17 mouse cellular contexts compared by ENCODE assay signal in genomic region chr2:31252167-31252566, GRCm38 (mm10). TPM values are rescaled to one million over a fixed set of nuclear protein-coding genes. Genes with fewer than 3 reads are reported as not detected.
DNase-seq lines count a peak whose midpoint lies in the region; ATAC-seq and TF ChIP-seq lines count a peak whose summit lies in the region.
"Had no signal": no experiment of that assay in that cellular context is flagged by ENCODE, and none has a peak within 500 bp of the region (broad histone marks: within the 10 kb centered on the region; RNA-seq: fewer than 3 reads in every experiment).

No protein-coding gene starts in this region.

- no peak overlapping the region for H3K4me3 ChIP-seq in intestine, postnatal 0 days (ENCODE audit: low read depth, low read length)
- no peak overlapping the region for H3K4me3 ChIP-seq in embryonic facial prominence, embryonic 10.5 days
- H3K4me3 ChIP-seq: embryonic facial prominence, embryonic 13.5 days; forebrain, embryonic 13.5 days; heart, embryonic 12.5 days; hindbrain, embryonic 10.5 days; hindbrain, embryonic 15.5 days had no signal

- no peak overlapping the region for H3K4me2 ChIP-seq in intestine, postnatal 0 days (replicated peaks; ENCODE audit: low read depth)
- H3K4me2 ChIP-seq: embryonic facial prominence, embryonic 13.5 days; forebrain, embryonic 13.5 days; heart, embryonic 12.5 days; hindbrain, embryonic 15.5 days had no signal

- H3K9me3 ChIP-seq in intestine, postnatal 0 days (ENCODE audit: control insufficient read depth) = no peaks in the 10 kb centered on the region
- H3K9me3 ChIP-seq in embryonic facial prominence, embryonic 10.5 days = no peaks in the 10 kb centered on the region
- H3K9me3 ChIP-seq: embryonic facial prominence, embryonic 13.5 days; forebrain, embryonic 13.5 days; heart, embryonic 12.5 days; hindbrain, embryonic 10.5 days; hindbrain, embryonic 15.5 days had no signal

- no peaks in the 10 kb centered on the region; the same call in 1 of the 2 replicates for H3K36me3 ChIP-seq in intestine, postnatal 0 days (ENCODE audit: control insufficient read depth, insufficient read depth)
- H3K36me3 ChIP-seq in embryonic facial prominence, embryonic 10.5 days (replicated peaks) = peaks cover 46% of the 10 kb centered on the region
- H3K36me3 ChIP-seq: hindbrain, embryonic 15.5 days had no signal

- peak; percentile 16 for DNase-seq in cerebellum, adult 9-11 months
- peak; percentile 88 for DNase-seq in kidney, adult 9 months
- peak; percentile 55 to 86 for DNase-seq in kidney, postnatal 25 days
- DNase-seq in embryonic facial prominence, embryonic 10.5 days (ENCODE audit: low spot score) = no peak
- no peak for DNase-seq in layer of hippocampus, postnatal 36 days
- DNase-seq: adrenal gland, postnatal 10 days; cerebellum, adult 11-12 months; cerebellum, postnatal 14 days; forebrain, postnatal 0 days; gastrocnemius, postnatal 25 days had no signal

- 57% methylated on average over 4 of the region's 4 CpGs for WGBS in intestine, postnatal 0 days
- 95% methylated on average over 4 of the region's 4 CpGs for whole genome bisulfite sequencing in embryonic facial prominence, embryonic 10.5 days

- ATAC-seq in cerebellum, adult (ENCODE audit: insufficient number of reproducible peaks, low FRiP score, low TSS enrichment) = no peak
- ATAC-seq in intestine, postnatal 0 days = peak; percentile 44
- ATAC-seq: forebrain, embryonic 13.5 days; forebrain, postnatal 0 days had no signal

- H3K27ac ChIP-seq in intestine, postnatal 0 days (ENCODE audit: low read depth, low read length) = no peak overlapping the region
- no peak overlapping the region for H3K27ac ChIP-seq in embryonic facial prominence, embryonic 10.5 days (replicated peaks)
- H3K27ac ChIP-seq: embryonic facial prominence, embryonic 13.5 days; forebrain, embryonic 13.5 days; hindbrain, embryonic 10.5 days; hindbrain, embryonic 15.5 days had no signal

- peaks cover 11% of the 10 kb centered on the region; the same call in 1 of the 2 replicates for H3K4me1 ChIP-seq in intestine, postnatal 0 days (replicated peaks; ENCODE audit: control insufficient read depth, insufficient read depth, low read length)
- peaks cover 68% of the 10 kb centered on the region for H3K4me1 ChIP-seq in embryonic facial prominence, embryonic 10.5 days

- H3K27me3 ChIP-seq in intestine, postnatal 0 days (replicated peaks; ENCODE audit: control insufficient read depth, insufficient read depth, low read length) = no peaks in the 10 kb centered on the region
- no peaks in the 10 kb centered on the region for H3K27me3 ChIP-seq in embryonic facial prominence, embryonic 10.5 days (replicated peaks; ENCODE audit: low read depth, poor library complexity, severe bottlenecking)
- H3K27me3 ChIP-seq: embryonic facial prominence, embryonic 13.5 days; forebrain, embryonic 13.5 days; heart, embryonic 12.5 days; hindbrain, embryonic 15.5 days had no signal

- no peak for TF ChIP-seq CTCF in intestine, postnatal 0 days (IDR thresholded peaks at IDR 0.05; ENCODE audit: low read depth)

- no peak overlapping the region for H3K9ac ChIP-seq in intestine, postnatal 0 days (ENCODE audit: low read depth, low read length)
- H3K9ac ChIP-seq: embryonic facial prominence, embryonic 13.5 days; forebrain, embryonic 13.5 days; forebrain, postnatal 0 days; hindbrain, embryonic 15.5 days had no signal

RNA-seq across cellular contexts. Expression of gene Ncs1, which starts 6.5 kb away (rescaled TPM):
- 8.4 and 8.5 TPM in 2 replicates for polyA plus RNA-seq in intestine, postnatal 0 days (2015; fragmentation: Nextera tagmentation; extraction: Ambion mirVana)
- polyA plus RNA-seq in embryonic facial prominence, embryonic 10.5 days (2016; fragmentation: Nextera tagmentation; extraction: Ambion mirVana) = 66.0 and 66.5 TPM in 2 replicates
- 100 to 1,000 TPM; 291 to 311 TPM for total RNA-seq in layer of hippocampus, postnatal 36 days (2021)

Comparison
In these comparisons a context has a peak if more than half of its experiments do, and no peak if none do; other contexts are left out.
1. DNase-seq: peak in cerebellum, adult 9-11 months (single experiment), kidney, adult 9 months (single experiment) and kidney, postnatal 25 days (2 of 2); none in embryonic facial prominence, embryonic 10.5 days (single experiment) and layer of hippocampus, postnatal 36 days (0 of 2).